Mouse (Mus musculus) adrenal gland, adult (tissue): ENCODE measurements at regions not wholly inside any gene's neighbourhood (a gene's known extent, or its start where the extent isn't known, plus 50 kb on each side); places are given as distances from the start of the nearest gene placed in this dataset.

ENCODE experiments used
- DNase-seq, 2 experiments: peaks; one replicate each; pipeline ENCODE4 v3.0.0; 2022 to 2023; ENCODE audit warnings: low spot score in 1 of 2; ENCODE audit not compliant: inconsistent age in 2 of 2

- DNase-seq, result no peak
Measured at GRCm38 (mm10) chr9:61220017-61220416, 152.1 kb upstream of the Tle3 start.

- no peak for DNase-seq
Measured at GRCm38 (mm10) chr9:61222212-61223003, 149.8 kb upstream of the Tle3 start.

GRCm38 (mm10) chr9:61225020-61225652 lies 147.0 kb upstream of the Tle3 start:
- no peak for DNase-seq

DNA sequence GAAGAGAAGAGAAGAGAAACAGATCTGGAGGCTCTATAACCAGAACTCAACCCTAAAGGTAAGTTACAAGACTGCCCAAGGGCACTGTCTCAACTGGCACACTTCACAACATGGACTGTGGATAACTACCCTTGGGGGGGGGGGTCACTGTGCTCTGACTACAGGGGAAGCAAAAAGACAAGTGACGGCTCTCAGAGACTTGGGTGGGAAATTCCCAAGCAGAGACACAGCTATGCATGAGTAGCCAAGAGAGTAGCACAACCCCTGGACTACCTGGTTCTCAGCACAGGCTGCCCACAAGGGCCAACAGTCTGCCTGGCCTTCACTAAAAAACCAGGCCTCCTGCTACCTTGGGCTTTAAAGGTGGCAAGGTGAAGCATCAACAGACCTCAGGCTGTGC lies 146.3 kb upstream of the Tle3 start:
- DNase-seq, result no peak

DNA sequence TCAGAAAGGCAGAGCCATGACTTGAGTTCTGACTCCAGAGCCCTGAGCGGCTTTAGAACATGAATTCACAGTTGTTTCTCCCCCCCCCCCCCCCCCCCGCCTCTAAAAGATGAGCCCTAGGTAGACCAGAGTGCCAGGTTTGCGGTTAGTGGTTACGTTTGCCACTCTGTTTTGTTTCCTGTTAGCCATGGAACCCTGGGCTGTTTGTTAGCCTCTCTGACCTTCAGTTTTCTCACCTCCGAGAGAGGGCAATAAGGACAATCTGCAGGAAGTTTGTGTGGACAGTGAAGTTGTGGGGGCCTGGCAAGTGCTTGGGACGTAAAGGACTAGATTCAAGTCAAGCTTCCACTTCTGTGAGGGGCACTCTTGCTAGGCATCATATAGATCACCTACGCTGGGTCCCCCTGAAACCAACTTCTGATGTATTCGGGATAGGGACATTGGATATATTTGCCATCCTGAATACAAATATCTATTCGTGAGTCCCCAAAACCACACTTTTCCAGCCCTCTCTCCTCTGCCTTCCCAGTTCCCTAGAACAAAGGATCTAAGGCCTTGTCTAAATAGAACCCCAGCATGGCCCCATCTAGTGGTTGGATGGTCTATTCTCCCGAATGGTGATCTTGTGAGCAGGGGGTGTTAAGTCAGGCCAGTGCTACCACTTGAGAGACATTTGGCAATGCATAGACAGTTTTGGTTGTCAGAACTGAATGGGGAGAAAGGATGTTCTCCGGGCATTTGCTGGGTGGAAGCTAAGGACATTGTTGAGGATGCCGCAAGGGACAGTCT lies 145.4 kb upstream of the Tle3 start:
- peak in 1 of 2 experiments; percentile 70 for DNase-seq

- no peak for DNase-seq
Measured at GRCm38 (mm10) chr9:61227492-61228229, 144.5 kb upstream of the Tle3 start.

- peak in 1 of 2 experiments; percentile 39 for DNase-seq
Measured at GRCm38 (mm10) chr9:61228230-61228631, 143.9 kb upstream of the Tle3 start.

- DNase-seq, result no peak
Measured at GRCm38 (mm10) chr9:61230306-61230705, 141.9 kb upstream of the Tle3 start.

- no peak for DNase-seq
Measured at GRCm38 (mm10) chr9:61232630-61233029, 139.5 kb upstream of the Tle3 start.

GRCm38 (mm10) chr9:61233251-61233650 lies 138.9 kb upstream of the Tle3 start:
- DNase-seq, result no peak

DNA sequence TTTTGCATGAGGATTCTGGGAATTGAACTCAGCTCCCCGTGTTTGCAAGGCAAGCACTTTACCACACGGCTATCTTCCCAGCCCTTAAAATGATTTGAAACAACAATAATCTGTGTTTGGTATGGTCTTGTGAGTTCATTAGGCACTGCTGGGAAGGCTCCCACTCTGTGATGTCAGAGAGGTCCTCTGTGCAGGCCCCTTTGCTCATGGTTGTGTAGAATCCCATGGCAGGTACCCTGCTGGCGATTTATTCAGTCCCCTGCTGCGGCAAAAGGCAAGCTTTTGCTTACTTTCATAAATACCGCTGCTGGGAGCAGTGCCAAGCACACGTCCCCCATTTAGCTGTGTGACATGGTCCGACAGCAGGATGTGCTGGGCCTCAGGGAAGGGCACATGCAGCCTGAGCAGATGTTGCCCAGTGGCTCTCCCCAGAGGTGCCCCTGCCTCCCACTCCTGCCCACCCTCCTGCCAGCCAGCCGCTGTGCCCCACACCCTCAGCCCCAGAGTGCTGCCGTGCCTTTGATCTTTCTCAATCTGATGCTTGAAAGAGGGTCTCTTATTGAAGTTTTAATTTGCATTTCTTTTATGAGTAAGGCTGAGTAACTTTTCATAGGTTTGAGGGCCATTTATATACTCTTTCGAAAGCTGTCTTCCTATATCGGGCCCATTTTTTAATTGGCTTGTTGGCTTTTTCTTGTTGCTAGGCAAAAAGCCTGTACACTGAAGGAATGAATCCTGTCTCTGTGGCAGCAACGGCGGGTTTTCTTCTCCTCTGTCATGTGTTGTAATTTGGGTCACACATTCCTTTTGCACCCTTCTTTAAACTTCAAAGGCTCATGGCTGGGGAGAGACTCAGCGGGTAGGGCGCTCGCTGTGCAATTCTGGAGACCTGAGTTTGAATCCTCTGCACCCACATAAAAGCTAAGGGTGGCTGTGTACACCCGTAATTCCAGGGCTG lies 136.2 kb upstream of the Tle3 start:
- DNase-seq, result no peak

DNA sequence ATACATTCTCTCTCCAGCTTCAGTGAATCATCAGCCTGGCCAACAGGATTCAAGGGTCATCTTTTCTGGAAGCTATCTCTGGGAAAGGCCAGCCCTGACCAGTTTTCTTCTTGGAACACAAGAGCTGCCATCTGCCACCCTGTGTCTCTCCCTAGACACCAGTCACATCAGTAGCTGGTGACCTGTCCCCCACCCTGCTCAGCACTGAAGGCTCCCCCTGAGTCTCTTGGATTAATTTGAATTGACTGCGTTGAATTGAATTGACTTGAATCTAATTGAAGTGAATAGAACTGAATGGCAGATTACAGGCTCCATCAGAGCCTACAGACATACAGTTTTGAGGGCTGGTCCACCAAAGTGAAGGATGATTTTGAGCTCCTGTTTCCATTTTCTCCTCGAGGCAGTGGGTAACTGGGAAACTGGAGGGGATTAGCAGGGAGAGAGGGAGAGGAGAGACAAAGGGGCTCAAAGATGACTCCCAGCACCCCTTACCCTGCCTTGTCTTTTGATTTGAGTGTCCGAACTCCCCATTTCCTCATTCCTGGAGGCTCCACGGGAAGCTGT lies 133.4 kb upstream of the Tle3 start:
- no peak for DNase-seq

DNA sequence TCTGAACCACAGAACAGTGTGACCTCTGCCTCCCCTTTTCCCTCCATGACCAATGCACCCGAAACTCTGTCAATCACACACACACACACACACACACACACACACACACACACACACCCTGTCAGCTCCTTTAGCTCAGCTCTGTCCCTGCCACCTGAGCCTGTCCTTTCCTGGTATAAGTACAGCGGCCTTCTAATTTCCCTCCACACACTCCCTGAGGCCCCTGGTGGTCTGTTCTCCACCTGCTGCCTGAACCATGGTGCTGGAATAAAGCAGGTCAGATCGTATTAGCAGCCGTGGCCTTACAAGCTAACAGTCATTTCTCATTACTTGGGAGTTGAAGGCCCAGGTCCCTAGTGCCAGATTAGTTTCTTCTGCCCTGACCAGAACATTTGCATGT lies 132.8 kb upstream of the Tle3 start:
- DNase-seq, result no peak

GRCm38 (mm10) chr9:61241442-61241841 lies 130.7 kb upstream of the Tle3 start:
- DNase-seq, result no peak

- no peak for DNase-seq
Measured at GRCm38 (mm10) chr9:61242167-61242860, 129.9 kb upstream of the Tle3 start.

DNA sequence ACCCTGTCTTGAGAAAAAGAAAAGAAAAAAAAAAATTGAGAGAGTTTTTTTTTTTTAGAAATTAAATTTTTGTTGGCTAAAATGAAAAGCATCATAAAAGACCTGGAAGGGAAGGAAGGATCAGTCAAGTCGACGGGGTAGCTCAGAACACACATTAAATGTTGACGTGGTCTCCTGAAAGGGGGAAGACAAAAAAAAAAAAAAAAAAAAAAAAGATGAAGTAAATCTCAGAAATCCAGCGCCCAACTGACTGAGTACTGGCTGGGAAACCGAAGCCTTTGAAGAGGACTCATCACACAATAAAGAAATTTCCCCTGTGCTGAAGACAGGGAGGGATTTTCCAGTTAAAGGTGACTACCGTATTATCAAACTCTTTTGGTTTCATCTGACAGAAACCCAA lies 128.9 kb upstream of the Tle3 start:
- DNase-seq, result no peak

- no peak for DNase-seq
Measured at GRCm38 (mm10) chr9:61249691-61250425, 122.3 kb upstream of the Tle3 start.

DNA sequence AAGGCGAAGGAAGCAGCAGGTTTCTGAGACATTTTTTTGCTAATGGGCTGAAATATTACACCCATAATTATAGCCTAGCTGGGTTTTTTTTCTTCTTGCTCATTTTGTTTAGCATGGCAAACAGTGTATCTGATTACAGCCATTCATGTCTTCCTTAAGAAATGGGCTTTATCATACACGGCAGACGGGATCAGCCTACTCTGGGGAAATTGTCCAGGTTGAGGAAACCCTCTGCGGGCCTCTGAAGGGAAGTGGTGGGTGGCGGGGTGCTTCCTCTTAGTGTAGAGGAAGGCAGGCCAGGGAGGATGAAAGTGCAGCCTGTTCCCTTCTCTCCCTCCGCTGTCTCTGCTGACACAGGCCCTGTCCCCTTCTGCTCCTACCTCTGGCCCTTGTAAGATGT lies 120.6 kb upstream of the Tle3 start:
- peak in 1 of 2 experiments; percentile 40 for DNase-seq
